Mouse (Mus musculus) retina, embryonic 14.5 days (tissue): Measurements from ENCODE around the gene Cfap157.

Experiments
- DNase-seq: peaks from one replicate; pipeline ENCODE4 v3.0.0-alpha.2; 2015; ENCODE audit warnings: low spot score

Gene Cfap157

GRCm38 (mm10) chr2:32779714-32780113 lies 4.5 kb downstream of the Cfap157 start:
- DNase-seq = no peak

- DNase-seq = peak; percentile 84
These were observed 5.1 kb downstream of the Cfap157 start for GRCm38 (mm10) chr2:32779131-32779530.

DNA sequence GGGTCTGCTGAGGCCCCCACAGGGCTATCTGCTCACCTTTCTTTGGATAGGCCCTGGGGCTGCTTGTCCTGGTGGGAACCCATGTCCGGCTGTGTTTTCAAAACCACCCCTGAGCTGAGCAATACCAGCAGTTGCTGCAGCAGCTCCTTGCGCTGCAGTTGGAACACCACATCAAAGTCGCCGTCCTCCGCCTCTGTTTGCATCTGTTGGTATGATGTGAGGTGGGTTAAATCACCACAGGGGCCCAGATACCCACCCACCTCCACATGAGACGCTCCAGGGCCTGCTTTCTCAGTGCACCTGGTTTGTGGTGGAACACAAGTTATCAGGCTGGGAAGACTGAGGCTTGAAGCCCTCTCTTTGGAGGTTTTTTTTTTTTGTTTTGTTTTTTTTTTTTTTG lies 6.1 kb downstream of the Cfap157 start:
- no peak for DNase-seq

GRCm38 (mm10) chr2:32776192-32776591 lies 8.0 kb downstream of the Cfap157 start:
- peak; percentile 19 for DNase-seq

DNA sequence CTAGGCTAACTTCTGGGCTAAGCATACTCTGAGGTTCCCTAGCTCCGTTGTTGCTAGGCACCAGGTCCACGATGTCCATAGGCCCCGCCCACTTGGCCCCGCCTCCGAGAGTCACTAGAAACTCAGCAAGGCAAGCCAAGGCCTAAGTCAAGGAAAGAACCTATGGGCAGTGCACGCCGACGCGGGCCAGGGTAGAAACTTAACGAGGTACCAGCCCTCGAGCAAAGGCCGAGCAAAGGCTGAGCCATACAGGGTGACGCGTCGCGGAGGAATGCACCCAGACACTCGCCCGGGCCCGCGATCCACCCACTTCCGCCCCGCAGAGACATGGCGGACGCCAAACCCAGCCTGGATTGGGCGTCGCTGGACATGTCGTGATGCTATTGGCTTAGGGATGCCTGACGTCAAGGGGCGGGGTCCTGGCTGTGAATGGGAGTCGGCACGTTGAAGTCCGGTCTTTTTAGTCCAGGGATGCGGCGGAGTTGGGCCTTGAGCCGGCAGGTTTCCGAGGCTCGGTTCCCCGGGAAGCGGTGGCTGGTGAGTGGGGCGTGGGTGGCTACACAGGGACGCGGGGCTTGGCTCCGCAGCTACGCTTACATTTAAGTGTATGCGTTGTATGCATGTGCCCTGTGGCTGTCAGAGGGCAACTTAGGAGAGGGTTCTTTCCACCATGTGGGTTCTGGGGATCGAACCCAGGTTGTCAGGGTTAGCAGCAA lies 8.7 kb downstream of the Cfap157 start, which contains the start of the genes Ttc16 and Ptrh1:
Ttc16 (minus strand) TSS at position 275 of the 716 bp plus-strand sequence.
Ptrh1 (plus strand) TSS at position 428 of the 716 bp plus-strand sequence.
- DNase-seq = peak; percentile 98

GRCm38 (mm10) chr2:32772626-32773279 lies 11.5 kb downstream of the Cfap157 start:
- no peak for DNase-seq

DNA sequence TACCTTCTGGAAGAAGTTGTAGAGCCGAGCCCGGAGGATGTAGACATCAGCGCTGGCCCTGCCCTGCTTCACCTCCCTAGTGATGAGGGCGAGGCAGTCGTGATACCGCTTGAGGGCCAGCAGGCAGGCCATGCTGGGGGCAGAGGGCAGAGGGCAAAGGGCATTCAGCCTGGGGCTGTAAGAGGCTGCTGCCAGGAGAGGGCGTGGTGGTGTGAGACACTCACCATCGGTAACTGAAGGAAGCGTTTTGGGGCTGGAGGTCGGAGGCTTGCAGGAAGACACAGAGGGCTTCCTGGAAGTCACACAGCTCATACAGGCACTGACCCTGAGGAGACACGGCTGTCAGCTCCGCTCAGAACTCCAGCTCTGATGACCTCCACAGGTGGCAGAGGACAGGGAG lies 12.3 kb downstream of the Cfap157 start:
- no peak for DNase-seq

GRCm38 (mm10) chr2:32769327-32770085 lies 14.7 kb downstream of the Cfap157 start:
- no peak for DNase-seq

DNA sequence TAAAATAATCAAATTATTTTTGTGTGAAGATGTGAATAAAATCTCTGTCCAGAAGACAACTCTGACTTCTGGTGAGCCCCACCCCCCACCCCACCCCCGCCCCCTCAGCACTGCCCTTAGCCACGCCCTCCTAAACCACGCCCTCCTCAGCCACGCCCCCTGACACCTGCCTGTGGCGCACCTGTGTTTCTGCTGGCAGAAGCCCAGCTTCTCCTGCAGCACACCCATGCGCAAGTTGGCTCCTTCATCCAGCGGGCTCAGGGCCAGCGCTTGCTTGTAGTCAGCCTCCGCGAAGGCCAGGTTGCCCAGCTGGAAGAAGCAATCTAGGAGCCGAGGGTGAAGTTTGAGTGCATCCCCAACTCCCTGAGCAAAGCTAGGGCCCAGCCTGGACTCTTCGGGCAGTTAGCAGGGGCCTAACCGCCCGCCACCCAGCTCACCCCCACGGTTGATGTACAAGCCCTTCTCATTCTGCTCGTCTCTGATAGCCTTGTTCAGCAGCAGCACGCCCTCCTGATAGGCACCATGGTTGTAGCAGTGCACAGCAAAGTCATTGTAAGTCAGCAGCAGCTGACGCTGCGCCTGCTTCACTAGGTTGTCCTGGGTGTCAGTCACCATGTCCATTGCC lies 15.5 kb downstream of the Cfap157 start:
- no peak for DNase-seq

DNA sequence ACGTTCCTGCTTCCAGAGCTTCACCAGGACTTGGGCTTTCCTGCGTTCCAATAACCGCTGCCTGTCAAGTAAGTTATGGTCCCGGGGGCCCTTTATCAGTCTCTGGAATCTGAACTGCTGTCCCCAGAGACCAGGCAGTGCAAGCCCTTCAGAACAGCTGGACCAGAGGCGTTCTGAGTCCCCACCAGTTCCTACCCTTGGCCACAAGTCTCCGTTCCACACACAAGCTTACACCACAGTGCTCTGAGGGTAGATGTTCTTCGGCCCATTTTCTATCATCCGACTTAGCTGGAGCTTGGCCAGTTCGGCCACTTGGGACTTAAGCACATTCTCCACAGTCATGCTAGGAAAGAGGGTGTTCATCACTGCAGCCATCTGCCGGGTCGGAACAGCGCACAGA lies 17.0 kb downstream of the Cfap157 start:
- DNase-seq = no peak

DNA sequence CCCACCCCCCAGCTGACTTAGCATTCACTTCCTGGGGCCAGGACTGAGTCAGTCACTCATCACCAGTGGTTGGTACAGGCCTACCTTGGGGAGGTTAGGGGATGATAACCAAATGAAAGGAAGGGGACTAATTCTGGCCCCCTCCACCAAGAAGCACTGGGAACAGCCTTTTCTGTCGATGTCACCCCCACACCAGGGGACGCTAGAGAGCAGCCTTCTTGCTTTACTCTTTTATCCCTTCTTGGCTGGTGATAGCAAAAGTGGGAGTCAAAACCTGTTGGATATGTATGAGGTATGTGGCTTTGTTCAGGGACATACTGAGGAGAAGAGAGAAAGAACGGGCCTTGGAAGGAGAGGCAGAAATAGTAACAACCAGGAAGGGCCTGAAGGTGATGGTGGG lies 20.9 kb downstream of the Cfap157 start:
- DNase-seq = no peak

DNA sequence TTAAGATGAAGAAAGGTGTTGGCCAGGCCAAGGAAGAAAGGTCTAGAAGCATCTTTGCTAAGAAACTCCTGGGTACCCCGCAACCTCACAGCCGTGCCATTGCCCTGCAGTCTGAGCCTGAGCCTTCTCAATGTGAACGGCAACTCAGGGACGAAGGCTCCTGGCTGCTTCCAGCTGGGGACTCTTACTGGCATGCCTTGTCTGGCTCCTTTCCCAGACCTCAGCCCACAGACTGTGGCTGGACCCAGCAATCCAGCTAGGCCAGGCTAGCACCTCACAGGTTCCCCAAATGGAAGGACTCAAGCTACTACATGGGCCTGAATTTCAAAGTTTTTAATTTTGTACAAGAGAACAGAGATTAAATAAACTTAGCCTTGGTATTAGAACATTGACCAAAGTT lies 22.4 kb downstream of the Cfap157 start:
- no peak for DNase-seq

DNA sequence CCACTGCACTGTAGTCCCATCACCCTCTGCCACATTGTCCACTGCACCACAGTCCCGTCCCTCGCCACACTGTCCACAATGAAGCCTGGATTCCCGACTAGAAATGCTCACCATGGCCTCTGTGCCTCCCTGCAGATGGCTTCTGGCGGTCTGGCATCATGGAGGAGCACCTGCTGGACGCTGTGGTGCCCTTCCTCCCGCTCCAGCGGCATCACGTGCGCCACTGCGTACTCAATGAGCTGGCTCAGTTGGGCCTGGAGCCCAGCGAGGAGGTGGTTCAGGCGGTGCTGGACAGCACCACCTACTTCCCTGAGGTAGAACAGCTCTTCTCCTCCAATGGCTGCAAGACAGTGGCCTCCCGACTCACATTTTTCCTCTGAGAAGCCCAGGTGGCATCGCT lies 22.9 kb downstream of the Cfap157 start:
- DNase-seq = no peak

GRCm38 (mm10) chr2:32759001-32759400 lies 25.2 kb downstream of the Cfap157 start:
- no peak for DNase-seq

GRCm38 (mm10) chr2:32758503-32758902 lies 25.7 kb downstream of the Cfap157 start:
- no peak for DNase-seq

- DNase-seq = peak; percentile 99
These were observed 27.0 kb downstream of the Cfap157 start, which contains the start of gene Tor2a for GRCm38 (mm10) chr2:32757056-32757845. TSS of gene Tor2a (plus strand) at chr2:32757234.

- no peak for DNase-seq
These were observed 27.6 kb downstream of the Cfap157 start for GRCm38 (mm10) chr2:32756674-32757055.

- DNase-seq = peak; percentile 42
These were observed 32.0 kb downstream of the Cfap157 start for GRCm38 (mm10) chr2:32752181-32752580.

GRCm38 (mm10) chr2:32751665-32752033 lies 32.6 kb downstream of the Cfap157 start:
- no peak for DNase-seq

- peak; percentile 85 for DNase-seq
These were observed 33.2 kb downstream of the Cfap157 start for GRCm38 (mm10) chr2:32750887-32751664.

DNA sequence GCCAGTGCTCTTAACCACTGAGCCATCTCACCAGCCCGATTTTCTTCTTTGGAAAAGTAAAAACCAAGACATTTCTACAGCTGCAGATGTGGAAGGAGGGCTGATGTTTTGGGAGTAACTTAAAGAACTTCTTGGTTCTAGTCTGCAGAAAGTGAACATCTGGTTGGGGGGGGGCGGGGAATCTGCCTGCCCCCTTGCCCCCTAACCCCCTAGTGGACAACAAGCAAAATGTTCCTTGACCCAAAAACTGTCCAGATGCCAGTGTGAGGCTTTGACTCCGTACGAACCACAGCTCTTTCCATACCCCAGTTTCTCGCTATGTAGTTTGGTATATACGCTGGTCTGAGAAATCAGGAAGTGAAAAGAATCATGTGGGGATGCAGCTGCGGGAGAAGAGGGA lies 34.0 kb downstream of the Cfap157 start:
- peak; percentile 18 for DNase-seq
